In genomic region chr4:33524481-33525141, GRCm38 (mm10) we compare ENCODE assay signal across 8 mouse cellular contexts.
A peak's percentile ranks its signal among the peaks of the same experiment; 100 is the strongest.
DNase-seq lines count a peak whose midpoint lies in the region; ATAC-seq and TF ChIP-seq lines count a peak whose summit lies in the region.

No protein-coding gene starts in this region.

- no peak overlapping the region for H3K4me2 ChIP-seq in heart, embryonic 12.5 days
- no peak overlapping the region for H3K4me2 ChIP-seq in lung, embryonic 14.5 days
- no peak overlapping the region for H3K4me2 ChIP-seq in liver, postnatal 0 days (ENCODE audit: low read depth, low read length)

- intact Hi-C loops in heart, postnatal 10 days (cut with DNase I) = no loop called here

- H3K36me3 ChIP-seq in heart, embryonic 12.5 days = no peaks in the 10 kb centered on the region
- no peaks in the 10 kb centered on the region for H3K36me3 ChIP-seq in lung, embryonic 14.5 days (ENCODE audit: insufficient read depth)
- no peaks in the 10 kb centered on the region for H3K36me3 ChIP-seq in liver, postnatal 0 days (replicated peaks; ENCODE audit: insufficient read depth, low read length)

- peaks cover 56% of the 10 kb centered on the region for H3K27me3 ChIP-seq in heart, embryonic 12.5 days (replicated peaks)
- H3K27me3 ChIP-seq in lung, embryonic 14.5 days (ENCODE audit: insufficient read depth, low read length) = no peaks in the 10 kb centered on the region
- no peaks in the 10 kb centered on the region for H3K27me3 ChIP-seq in liver, postnatal 0 days (ENCODE audit: insufficient read depth, low read length)

- H3K9me3 ChIP-seq in heart, embryonic 12.5 days (replicated peaks) = 0 out of 2 replicates have a peak, but pooled peaks cover 6% of the 10 kb centered on the region
- H3K9me3 ChIP-seq in lung, embryonic 14.5 days (ENCODE audit: low read depth, low read length) = no peaks in the 10 kb centered on the region
- H3K9me3 ChIP-seq in liver, postnatal 0 days (ENCODE audit: low read length) = no peaks in the 10 kb centered on the region

- ATAC-seq in heart, embryonic 12.5 days (ENCODE audit: insufficient number of reproducible peaks, low FRiP score) = no peak
- ATAC-seq in lung, embryonic 14.5 days (ENCODE audit: insufficient read depth) = peak; percentile 18; the same call in 1 of the 2 replicates
- no peak for ATAC-seq in liver, postnatal 0 days

- DNase-seq in heart, adult 18-20 months = peak; percentile 48 to 53
- DNase-seq in Muller cell, postnatal 12 days (ENCODE audit: inconsistent ontology term) = peak; percentile 92
- peak; percentile 98 for DNase-seq in cerebellum, adult 9-11 months
- DNase-seq in heart, postnatal 10 days = peak; percentile 69 to 79
- peak; percentile 27 for DNase-seq in lung, embryonic 14.5 days
- no peak for DNase-seq in frontal cortex, postnatal 14 days (ENCODE audit: low spot score in 2 of 2)
- no peak for DNase-seq in liver, postnatal 0 days

- H3K4me1 ChIP-seq in heart, embryonic 12.5 days (replicated peaks) = peaks cover 6% of the 10 kb centered on the region
- 0 out of 2 replicates have a peak, but pooled peaks cover 2% of the 10 kb centered on the region for H3K4me1 ChIP-seq in lung, embryonic 14.5 days (ENCODE audit: insufficient read depth)
- no peaks in the 10 kb centered on the region for H3K4me1 ChIP-seq in liver, postnatal 0 days (ENCODE audit: insufficient read depth)

- TF ChIP-seq CTCF in lung, embryonic 14.5 days (IDR thresholded peaks at IDR 0.05; ENCODE audit: low read depth) = no peak
- no peak for TF ChIP-seq CTCF in liver, postnatal 0 days (IDR thresholded peaks at IDR 0.05; ENCODE audit: low read depth)

- H3K9ac ChIP-seq in heart, embryonic 12.5 days = no peak overlapping the region
- no peak overlapping the region for H3K9ac ChIP-seq in lung, embryonic 14.5 days
- H3K9ac ChIP-seq in liver, postnatal 0 days (replicated peaks) = no peak overlapping the region

- WGBS in heart, embryonic 12.5 days = 85% methylated on average over 10 of the region's 10 CpGs
- 75% methylated on average over 10 of the region's 10 CpGs for WGBS in lung, embryonic 14.5 days
- WGBS in liver, postnatal 0 days (ENCODE audit: insufficient replicate concordance) = 86% methylated on average over 10 of the region's 10 CpGs

- no peak for TF ChIP-seq EP300 in liver, postnatal 0 days (IDR thresholded peaks at IDR 0.05; ENCODE audit: low read depth)

- no peak overlapping the region for H3K27ac ChIP-seq in heart, embryonic 12.5 days (ENCODE audit: poor library complexity, severe bottlenecking)
- H3K27ac ChIP-seq in lung, embryonic 14.5 days (ENCODE audit: low read depth) = no peak overlapping the region
- H3K27ac ChIP-seq in liver, postnatal 0 days (ENCODE audit: low read depth) = no peak overlapping the region

- H3K4me3 ChIP-seq in heart, embryonic 12.5 days = no peak overlapping the region
- H3K4me3 ChIP-seq in lung, embryonic 14.5 days (ENCODE audit: low read depth, low read length) = no peak overlapping the region
- no peak overlapping the region for H3K4me3 ChIP-seq in liver, postnatal 0 days (ENCODE audit: low read depth, low read length)

Comparison
In these comparisons a context has a peak if more than half of its experiments do, and no peak if none do; other contexts are left out.
1. DNase-seq: peak in heart, adult 18-20 months (2 of 2), Muller cell, postnatal 12 days (single experiment), cerebellum, adult 9-11 months (single experiment), heart, postnatal 10 days (2 of 2) and lung, embryonic 14.5 days (single experiment); none in frontal cortex, postnatal 14 days (0 of 2) and liver, postnatal 0 days (single experiment).